Mouse (Mus musculus): Measurements from ENCODE around the gene Usp38. TPM values are rescaled to one million over a fixed set of nuclear protein-coding genes. Genes with fewer than 3 reads are reported as not detected.
A peak's percentile ranks its signal among the peaks of the same experiment; 100 is the strongest.

Usp38 gene
- polyA plus RNA-seq, 1 experiment from 2014 or later = 18.1 TPM

DNA sequence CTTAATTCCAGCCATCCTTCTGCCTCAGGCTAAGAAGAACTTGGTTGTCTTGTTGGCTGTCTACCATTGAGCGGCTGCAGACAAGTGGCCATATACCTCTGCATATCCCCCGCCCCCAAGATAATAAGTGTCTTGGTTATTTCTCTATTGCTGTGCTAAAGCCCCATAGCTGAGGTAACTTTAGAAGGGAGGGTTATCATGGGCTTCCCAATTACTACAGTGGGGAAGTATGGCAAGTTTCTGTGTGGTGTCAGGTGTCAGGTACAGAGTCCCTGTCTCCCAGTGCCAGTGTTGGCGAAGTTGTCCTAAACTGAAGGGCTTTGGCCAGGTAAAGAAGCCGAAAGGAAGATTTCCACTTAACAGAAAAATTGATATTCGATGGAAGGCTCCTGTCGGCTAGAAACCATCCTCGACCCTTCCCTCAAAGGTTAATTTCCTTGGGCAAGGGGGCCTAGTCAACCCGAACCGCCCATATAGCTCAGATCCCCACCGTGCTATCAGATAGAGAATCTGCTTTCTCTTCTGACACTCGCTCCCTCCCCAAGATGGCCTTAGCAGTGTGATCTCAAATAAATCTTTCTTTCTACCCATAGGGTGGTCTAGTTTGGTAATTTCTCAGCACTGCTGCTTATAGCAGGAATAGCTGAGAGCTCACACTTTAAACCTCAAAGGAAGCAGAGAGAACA lies 44.6 kb downstream of the Usp38 start:
- Histone ChIP-seq H3K27me3 (ENCODE audit: control insufficient read depth, insufficient read depth, low read depth, low read length) (no peaks in the 10 kb centered on the region), H3K4me1 (replicated peaks; ENCODE audit: control insufficient read depth, insufficient read depth, low read length) (no peaks in the 10 kb centered on the region), H3K36me3 (ENCODE audit: control insufficient read depth, insufficient read depth, low read length) (no peaks in the 10 kb centered on the region), H3K4me2 (ENCODE audit: low read depth, low read length) (no peak overlapping the region), H3K4me3 (ENCODE audit: low read length) (no peak overlapping the region), H3K9ac (ENCODE audit: low read length) (no peak overlapping the region), H3K27ac (ENCODE audit: low read length) (no peak overlapping the region), H3K9me3 (ENCODE audit: control insufficient read depth, low read length) (no peaks in the 10 kb centered on the region)
- 72% methylated on average over 11 of the region's 11 CpGs for WGBS
- ATAC-seq (ENCODE audit: low read depth) = no peak

DNA sequence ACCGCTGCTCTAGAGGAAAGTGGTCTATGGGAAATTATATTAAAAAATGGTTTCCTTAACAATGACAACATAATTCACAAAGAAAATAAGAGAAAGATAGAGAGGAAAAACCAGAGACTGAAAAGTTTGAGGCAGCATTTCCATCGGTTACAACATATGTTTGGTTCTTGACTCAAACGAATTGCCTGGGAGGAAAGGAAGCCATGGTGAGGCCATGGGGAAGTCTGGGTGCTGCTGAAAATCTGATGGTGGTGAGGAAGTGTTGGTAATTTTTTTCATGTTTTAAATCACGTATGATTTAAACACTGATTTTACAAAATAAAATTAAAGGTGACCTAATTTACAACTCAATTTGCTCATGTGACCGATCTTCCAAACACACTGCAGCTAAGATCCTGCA lies 45.3 kb downstream of the Usp38 start:
- no peak overlapping the region for H3K4me3 ChIP-seq (ENCODE audit: low read length)
- H3K36me3 ChIP-seq (ENCODE audit: control insufficient read depth, insufficient read depth, low read length) = no peaks in the 10 kb centered on the region
- no peaks in the 10 kb centered on the region for H3K9me3 ChIP-seq (ENCODE audit: control insufficient read depth, low read length)
- H3K4me2 ChIP-seq (ENCODE audit: low read depth, low read length) = no peak overlapping the region
- no peak overlapping the region for H3K9ac ChIP-seq (ENCODE audit: low read length)
- 85% methylated on average over 5 of the region's 5 CpGs for WGBS
- H3K27ac ChIP-seq (ENCODE audit: low read length) = no peak overlapping the region
- H3K4me1 ChIP-seq (replicated peaks; ENCODE audit: control insufficient read depth, insufficient read depth, low read length) = no peaks in the 10 kb centered on the region
- no peak for ATAC-seq (ENCODE audit: low read depth)
- no peaks in the 10 kb centered on the region for H3K27me3 ChIP-seq (ENCODE audit: control insufficient read depth, insufficient read depth, low read depth, low read length)

DNA sequence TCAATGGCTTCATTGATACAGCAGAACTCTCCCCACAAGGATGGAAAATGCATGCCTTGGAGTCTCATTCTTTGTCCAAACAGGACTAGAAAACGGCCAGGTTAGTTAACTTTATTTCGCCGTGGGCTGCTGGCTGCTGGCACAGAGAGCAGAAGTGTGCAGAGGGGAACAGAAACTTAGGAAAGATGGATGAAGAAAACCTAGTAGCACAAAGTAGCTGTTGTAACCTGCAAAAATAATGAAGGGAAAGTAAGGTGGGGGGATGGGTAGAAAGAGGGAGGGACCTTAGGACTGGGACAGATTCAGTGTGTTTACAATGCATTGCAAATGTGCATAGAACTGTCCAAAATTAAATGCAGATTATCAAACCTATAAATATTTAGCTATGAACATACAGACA lies 51.6 kb downstream of the Usp38 start:
- H3K4me1 ChIP-seq (replicated peaks; ENCODE audit: control insufficient read depth, insufficient read depth, low read length) = 0 out of 2 replicates have a peak, but pooled peaks cover 2% of the 10 kb centered on the region

DNA sequence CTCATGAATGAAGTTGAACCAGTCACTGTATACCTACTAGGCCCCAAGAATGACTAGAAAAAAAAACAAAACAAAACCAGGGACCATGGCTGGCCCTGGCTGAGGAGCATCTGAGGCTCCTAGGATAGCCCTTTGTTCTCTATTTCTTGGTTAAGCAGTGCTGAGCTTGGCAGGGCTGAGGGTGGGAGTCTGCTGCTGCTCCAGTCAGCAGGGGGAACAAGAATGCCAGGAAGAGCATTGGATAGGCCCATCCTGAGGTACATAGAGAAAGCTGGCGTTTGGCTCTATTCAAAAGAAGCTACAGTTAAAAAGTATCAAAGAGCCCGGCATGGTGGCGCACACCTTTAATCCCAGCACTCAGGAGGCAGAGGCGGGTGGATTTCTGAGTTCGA lies 52.1 kb downstream of the Usp38 start:
- H3K27ac ChIP-seq (ENCODE audit: low read length) = peak overlapping the region; percentile 54

More for the DNA sequence above, 51.6 kb downstream of the Usp38 start:
- Histone ChIP-seq H3K4me3 (ENCODE audit: low read length) (no peak overlapping the region), H3K4me2 (ENCODE audit: low read depth, low read length) (no peak overlapping the region), H3K27ac (ENCODE audit: low read length) (no peak overlapping the region), H3K9ac (ENCODE audit: low read length) (no peak overlapping the region), H3K36me3 (ENCODE audit: control insufficient read depth, insufficient read depth, low read length) (no peaks in the 10 kb centered on the region), H3K27me3 (ENCODE audit: control insufficient read depth, insufficient read depth, low read depth, low read length) (no peaks in the 10 kb centered on the region), H3K9me3 (ENCODE audit: control insufficient read depth, low read length) (no peaks in the 10 kb centered on the region)
- 86% methylated on average over 3 of the region's 3 CpGs for WGBS
- no peak for ATAC-seq (ENCODE audit: low read depth)

DNA sequence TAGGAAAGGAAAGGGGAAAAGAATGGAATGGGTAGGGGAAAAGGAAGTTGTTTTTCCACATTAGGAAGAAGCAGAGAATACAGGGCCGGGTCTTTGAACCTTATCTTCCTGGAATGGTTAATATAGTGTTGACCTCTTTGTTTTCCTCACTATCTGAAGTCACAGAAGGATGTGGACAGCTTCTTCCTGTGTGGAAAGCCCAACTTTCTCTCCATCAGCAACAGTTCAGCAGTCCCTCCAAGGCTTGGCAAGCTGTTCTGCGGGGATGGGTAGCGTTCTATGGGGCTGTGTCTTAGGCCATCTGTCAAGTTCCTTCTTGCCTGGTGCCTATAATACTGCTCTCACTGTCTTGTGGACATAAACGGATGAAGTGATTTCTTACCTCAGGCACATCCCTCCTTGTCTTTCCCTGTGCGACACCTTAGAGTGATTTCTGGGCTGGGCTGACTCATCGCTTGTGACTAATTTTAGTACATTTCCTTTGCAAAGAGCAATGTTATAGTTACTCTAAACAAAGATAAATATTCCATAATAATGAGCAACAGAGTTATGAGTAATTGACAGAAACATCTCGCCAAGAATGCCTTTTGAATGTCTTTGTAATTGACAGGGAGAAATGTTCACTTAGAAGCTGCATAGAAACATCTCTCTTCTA lies 52.7 kb downstream of the Usp38 start:
- whole genome bisulfite sequencing = 34% methylated on average over 7 of the region's 7 CpGs
- H3K9ac ChIP-seq (ENCODE audit: low read length) = no peak overlapping the region
- no peak overlapping the region for H3K4me3 ChIP-seq (ENCODE audit: low read length)
- peak overlapping the region; percentile 50; the same call in 1 of the 2 replicates for H3K27ac ChIP-seq (ENCODE audit: low read length)
- no peaks in the 10 kb centered on the region for H3K27me3 ChIP-seq (ENCODE audit: control insufficient read depth, insufficient read depth, low read depth, low read length)
- peak; percentile 69 for ATAC-seq (ENCODE audit: low read depth)
- H3K4me1 ChIP-seq (replicated peaks; ENCODE audit: control insufficient read depth, insufficient read depth, low read length) = 0 out of 2 replicates have a peak, but pooled peaks cover 2% of the 10 kb centered on the region
- no peaks in the 10 kb centered on the region for H3K9me3 ChIP-seq (ENCODE audit: control insufficient read depth, low read length)
- H3K36me3 ChIP-seq (ENCODE audit: control insufficient read depth, insufficient read depth, low read length) = no peaks in the 10 kb centered on the region
- no peak overlapping the region for H3K4me2 ChIP-seq (ENCODE audit: low read depth, low read length)

More for the DNA sequence above, 52.1 kb downstream of the Usp38 start:
- WGBS = 83% methylated on average over 5 of the region's 5 CpGs
- Histone ChIP-seq H3K27me3 (ENCODE audit: control insufficient read depth, insufficient read depth, low read depth, low read length) (no peaks in the 10 kb centered on the region), H3K4me1 (replicated peaks; ENCODE audit: control insufficient read depth, insufficient read depth, low read length) (0 out of 2 replicates have a peak, but pooled peaks cover 2% of the 10 kb centered on the region), H3K4me2 (ENCODE audit: low read depth, low read length) (no peak overlapping the region), H3K9ac (ENCODE audit: low read length) (no peak overlapping the region), H3K4me3 (ENCODE audit: low read length) (no peak overlapping the region), H3K9me3 (ENCODE audit: control insufficient read depth, low read length) (no peaks in the 10 kb centered on the region), H3K36me3 (ENCODE audit: control insufficient read depth, insufficient read depth, low read length) (no peaks in the 10 kb centered on the region)
- peak; percentile 53; the same call in 1 of the 2 replicates for ATAC-seq (ENCODE audit: low read depth)

DNA sequence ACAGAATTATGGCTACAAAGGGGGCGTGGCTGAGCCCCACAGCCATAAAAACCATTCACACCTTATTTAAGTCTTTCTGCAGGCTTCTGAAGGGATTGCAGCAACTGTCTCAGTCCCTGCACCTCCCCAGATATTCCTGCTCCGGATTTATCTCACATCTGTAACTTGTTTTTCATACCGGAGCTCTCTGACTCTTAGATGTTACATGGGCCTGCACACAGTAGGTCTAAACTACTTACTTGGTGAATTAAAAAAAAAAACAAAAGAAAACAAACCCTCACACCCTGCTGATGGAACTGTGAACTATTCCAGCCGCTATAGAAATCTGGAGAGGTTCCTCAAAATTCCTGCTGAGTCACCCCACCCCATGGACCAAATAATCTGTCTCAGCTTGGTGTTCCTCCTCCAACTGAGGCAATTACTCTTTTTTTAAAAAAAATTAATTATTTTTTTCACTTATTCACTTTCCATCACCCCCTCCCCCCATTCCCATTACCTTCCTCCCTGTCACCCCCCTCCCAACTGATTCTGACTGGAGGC lies 53.6 kb downstream of the Usp38 start:
- 0 out of 2 replicates have a peak overlapping the region, but pooled peaks have one; percentile 50 for H3K27ac ChIP-seq (ENCODE audit: low read length)
- H3K4me2 ChIP-seq (ENCODE audit: low read depth, low read length) = no peak overlapping the region
- H3K9ac ChIP-seq (ENCODE audit: low read length) = no peak overlapping the region
- no peaks in the 10 kb centered on the region for H3K27me3 ChIP-seq (ENCODE audit: control insufficient read depth, insufficient read depth, low read depth, low read length)
- ATAC-seq (ENCODE audit: low read depth) = no peak
- H3K9me3 ChIP-seq (ENCODE audit: control insufficient read depth, low read length) = peaks cover 1% of the 10 kb centered on the region; the same call in 1 of the 2 replicates
- 0 out of 2 replicates have a peak, but pooled peaks cover 2% of the 10 kb centered on the region for H3K4me1 ChIP-seq (replicated peaks; ENCODE audit: control insufficient read depth, insufficient read depth, low read length)
- WGBS = 71% methylated on average over 4 of the region's 4 CpGs
- H3K36me3 ChIP-seq (ENCODE audit: control insufficient read depth, insufficient read depth, low read length) = no peaks in the 10 kb centered on the region
- H3K4me3 ChIP-seq (ENCODE audit: low read length) = no peak overlapping the region

DNA sequence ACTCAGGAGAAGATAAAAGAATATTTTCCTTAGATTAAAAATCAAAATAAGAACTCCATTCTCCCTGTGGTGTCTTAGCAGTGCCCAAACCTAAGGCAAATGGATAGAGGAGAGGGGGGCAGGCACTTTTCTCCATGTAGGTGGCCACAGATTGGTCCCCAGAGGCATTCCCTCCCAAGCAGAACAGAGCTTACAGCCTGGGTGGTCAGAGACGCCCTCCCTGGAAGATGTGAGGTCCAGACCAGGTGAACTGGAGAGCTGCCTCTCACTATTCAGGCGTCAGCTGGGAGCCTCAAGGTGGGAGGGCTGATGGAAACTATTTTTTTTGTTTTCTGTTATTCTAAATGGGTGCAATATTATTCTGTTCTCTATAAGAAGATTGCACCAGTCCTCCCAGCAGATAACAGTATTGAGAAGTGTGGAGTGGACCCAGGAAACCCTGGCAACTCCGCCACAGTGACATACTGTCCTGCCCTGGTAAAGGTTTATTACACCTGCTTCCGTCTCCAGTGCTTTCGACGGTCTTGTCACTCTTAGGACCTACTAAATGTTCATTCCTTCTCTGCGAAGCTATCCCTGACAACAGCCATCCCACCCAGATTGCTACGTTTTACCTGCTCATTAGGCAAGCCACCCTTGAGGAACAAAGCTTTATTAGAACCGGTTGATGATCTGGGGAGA lies 55.0 kb downstream of the Usp38 start:
- no peak for ATAC-seq (ENCODE audit: low read depth)
- Histone ChIP-seq H3K4me3 (ENCODE audit: low read length) (no peak overlapping the region), H3K27me3 (ENCODE audit: control insufficient read depth, insufficient read depth, low read depth, low read length) (no peaks in the 10 kb centered on the region), H3K4me2 (ENCODE audit: low read depth, low read length) (no peak overlapping the region), H3K27ac (ENCODE audit: low read length) (no peak overlapping the region), H3K9ac (ENCODE audit: low read length) (no peak overlapping the region), H3K36me3 (ENCODE audit: control insufficient read depth, insufficient read depth, low read length) (no peaks in the 10 kb centered on the region), H3K9me3 (ENCODE audit: control insufficient read depth, low read length) (peaks cover 10% of the 10 kb centered on the region; the same call in 1 of the 2 replicates), H3K4me1 (replicated peaks; ENCODE audit: control insufficient read depth, insufficient read depth, low read length) (0 out of 2 replicates have a peak, but pooled peaks cover 2% of the 10 kb centered on the region)
- WGBS = 73% methylated on average over 9 of the region's 9 CpGs

DNA sequence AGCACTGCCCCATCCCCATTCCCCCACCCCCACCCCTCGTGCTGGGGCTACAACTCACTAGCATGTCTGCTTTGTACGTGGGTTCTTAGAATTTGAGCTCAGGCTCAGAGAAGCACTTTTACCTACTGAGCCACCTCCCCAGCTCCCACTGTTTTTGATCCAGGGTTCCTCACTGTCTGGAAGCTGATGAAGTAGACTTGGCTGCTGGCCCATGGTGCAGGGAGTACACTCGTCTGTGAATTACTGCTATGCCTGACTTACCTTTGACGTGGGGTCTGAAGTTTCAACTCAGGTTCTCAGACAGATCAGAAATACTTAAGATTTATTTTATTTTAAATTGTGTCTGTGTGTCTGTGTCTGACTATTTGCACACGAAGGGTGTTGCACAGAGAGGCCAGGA lies 57.0 kb downstream of the Usp38 start:
- H3K27me3 ChIP-seq (ENCODE audit: control insufficient read depth, insufficient read depth, low read depth, low read length) = no peaks in the 10 kb centered on the region
- no peak overlapping the region for H3K4me3 ChIP-seq (ENCODE audit: low read length)
- H3K4me2 ChIP-seq (ENCODE audit: low read depth, low read length) = no peak overlapping the region
- H3K27ac ChIP-seq (ENCODE audit: low read length) = no peak overlapping the region
- no peak overlapping the region for H3K9ac ChIP-seq (ENCODE audit: low read length)
- no peaks in the 10 kb centered on the region for H3K36me3 ChIP-seq (ENCODE audit: control insufficient read depth, insufficient read depth, low read length)
- 69% methylated on average over 5 of the region's 5 CpGs for WGBS
- 0 out of 2 replicates have a peak, but pooled peaks cover 2% of the 10 kb centered on the region for H3K4me1 ChIP-seq (replicated peaks; ENCODE audit: control insufficient read depth, insufficient read depth, low read length)
- ATAC-seq (ENCODE audit: low read depth) = no peak
- H3K9me3 ChIP-seq (ENCODE audit: control insufficient read depth, low read length) = peaks cover 10% of the 10 kb centered on the region; the same call in 1 of the 2 replicates

DNA sequence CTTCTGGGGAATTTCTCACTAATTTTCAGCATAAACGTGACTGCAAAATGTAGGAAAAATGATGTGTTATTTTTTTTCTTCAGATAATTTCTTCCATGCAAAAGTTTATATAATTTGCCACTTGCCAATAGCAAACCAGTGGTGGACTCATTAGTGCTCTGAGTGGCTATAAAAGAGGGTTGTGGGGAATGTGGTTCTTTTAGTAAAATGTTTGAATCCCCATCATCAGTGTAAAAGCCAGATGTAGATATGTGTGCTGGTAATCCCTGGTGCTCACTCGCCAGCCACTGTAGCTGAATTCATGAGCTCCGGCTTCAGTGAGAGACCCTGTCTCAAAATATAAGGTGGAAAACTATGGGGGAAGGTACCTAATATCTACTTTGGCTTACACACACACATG lies 61.8 kb downstream of the Usp38 start:
- ATAC-seq (ENCODE audit: low read depth) = no peak

More for the DNA sequence above, 61.8 kb downstream of the Usp38 start:
- H3K27ac ChIP-seq (ENCODE audit: low read length) = no peak overlapping the region
- no peak overlapping the region for H3K9ac ChIP-seq (ENCODE audit: low read length)
- H3K36me3 ChIP-seq (ENCODE audit: control insufficient read depth, insufficient read depth, low read length) = no peaks in the 10 kb centered on the region
- peaks cover 10% of the 10 kb centered on the region; the same call in 1 of the 2 replicates for H3K9me3 ChIP-seq (ENCODE audit: control insufficient read depth, low read length)
- H3K4me3 ChIP-seq (ENCODE audit: low read length) = no peak overlapping the region
- H3K4me1 ChIP-seq (replicated peaks; ENCODE audit: control insufficient read depth, insufficient read depth, low read length) = peaks cover 12% of the 10 kb centered on the region
- no peak overlapping the region for H3K4me2 ChIP-seq (ENCODE audit: low read depth, low read length)
- WGBS = 76% methylated on average over 3 of the region's 3 CpGs
- no peaks in the 10 kb centered on the region for H3K27me3 ChIP-seq (ENCODE audit: control insufficient read depth, insufficient read depth, low read depth, low read length)
